Mouse (Mus musculus) bone marrow, adult 2 months (tissue): ENCODE data around the gene Prps2.

Source experiments
- CTCF ChIP-seq: fragments of 200-500 bp; IDR thresholded peaks from 2 replicates; pipeline ENCODE4 v1.5.1; 2011; ENCODE audit warnings: low read length, control low read depth; ENCODE audit not compliant: control insufficient read depth, insufficient read depth
- POLR2A ChIP-seq: fragments of 200-500 bp; IDR thresholded peaks from 2 replicates; pipeline ENCODE4 v1.6.1; 2011; ENCODE audit warnings: low read depth, mild to moderate bottlenecking, control low read depth, low read length, borderline replicate concordance; ENCODE audit not compliant: control insufficient read depth

- TF ChIP-seq CTCF: no peak
- no peak for TF ChIP-seq POLR2A
These were observed 22.8 kb downstream of the Prps2 start for GRCm38 (mm10) chrX:167359704-167360103.
